Mouse (Mus musculus): ENCODE results near the gene Mpped1. TPM values are rescaled to one million over a fixed set of nuclear protein-coding genes. Genes with fewer than 3 reads are reported as not detected.

Mpped1 gene
- total RNA-seq, 2 experiments from 2014 or later: not detected

GRCm38 (mm10) chr15:83879845-83880244 is 100.6 kb downstream of the Mpped1 start:
- no peak for ATAC-seq (replicated peaks; ENCODE audit: poor library complexity)

GRCm38 (mm10) chr15:83883821-83884220 is 104.6 kb downstream of the Mpped1 start:
- no peak for ATAC-seq (replicated peaks; ENCODE audit: poor library complexity)

- no peak for ATAC-seq (replicated peaks; ENCODE audit: poor library complexity)
Measured at GRCm38 (mm10) chr15:83884291-83884690, 105.0 kb downstream of the Mpped1 start.

DNA sequence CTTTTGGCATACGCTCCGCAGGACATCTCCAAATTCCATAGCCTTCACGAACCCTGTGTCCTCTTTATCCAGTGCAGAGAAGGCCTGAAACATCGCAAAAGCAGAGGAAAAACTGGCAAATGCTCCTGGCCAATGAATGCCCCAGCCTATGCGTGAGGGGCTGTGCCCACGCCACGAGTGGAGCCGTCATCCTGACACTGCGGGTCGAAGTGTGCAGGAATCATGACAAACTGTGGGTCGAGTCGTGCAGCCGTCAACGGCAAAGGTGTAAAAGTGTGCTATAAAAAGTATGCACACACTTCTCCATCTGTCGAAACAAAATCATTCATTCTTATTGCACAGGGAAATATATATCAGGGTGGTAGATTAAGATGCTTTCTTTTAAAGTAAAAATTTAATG is 113.6 kb downstream of the Mpped1 start:
- ATAC-seq (replicated peaks; ENCODE audit: poor library complexity): no peak

DNA sequence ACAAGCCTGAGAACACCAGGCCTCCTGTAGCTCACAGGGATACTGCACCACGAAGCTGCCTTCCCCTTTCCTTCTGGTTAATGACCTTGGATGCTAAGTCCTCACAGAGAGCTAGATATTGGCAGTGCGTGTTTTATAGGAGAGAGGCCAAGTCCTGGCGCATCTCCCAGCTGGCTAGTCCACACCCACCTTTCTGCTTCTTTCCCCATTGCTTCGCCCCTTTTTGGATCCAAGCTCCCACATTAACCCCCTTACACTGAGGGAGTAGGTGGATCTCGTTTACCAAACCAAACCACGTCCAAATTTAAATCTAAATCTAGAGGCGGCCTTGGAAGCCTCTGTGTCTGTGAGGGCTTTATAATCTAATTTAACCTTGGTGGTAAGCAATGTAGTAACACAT is 115.0 kb downstream of the Mpped1 start:
- no peak for ATAC-seq (replicated peaks; ENCODE audit: poor library complexity)

DNA sequence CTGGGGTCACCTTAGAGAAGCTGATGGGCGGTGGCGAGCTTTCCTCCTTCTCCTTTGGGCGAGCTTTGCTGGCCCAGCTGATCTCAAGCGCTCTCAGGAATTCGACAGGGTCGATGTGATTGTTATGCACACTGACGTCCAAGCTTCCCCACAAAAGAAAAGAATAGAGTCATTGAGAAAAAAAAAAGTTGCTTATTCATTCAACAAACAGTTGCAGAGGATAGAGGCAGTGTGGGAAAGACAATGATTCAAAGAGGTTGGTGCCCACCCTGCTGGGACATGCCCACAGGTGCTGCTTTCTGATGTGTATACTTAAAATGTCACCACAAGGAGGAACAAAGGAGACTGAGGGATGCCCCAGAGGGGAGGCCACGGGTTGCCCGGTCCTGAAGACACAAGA is 116.7 kb downstream of the Mpped1 start:
- no peak for ATAC-seq (replicated peaks; ENCODE audit: poor library complexity)

DNA sequence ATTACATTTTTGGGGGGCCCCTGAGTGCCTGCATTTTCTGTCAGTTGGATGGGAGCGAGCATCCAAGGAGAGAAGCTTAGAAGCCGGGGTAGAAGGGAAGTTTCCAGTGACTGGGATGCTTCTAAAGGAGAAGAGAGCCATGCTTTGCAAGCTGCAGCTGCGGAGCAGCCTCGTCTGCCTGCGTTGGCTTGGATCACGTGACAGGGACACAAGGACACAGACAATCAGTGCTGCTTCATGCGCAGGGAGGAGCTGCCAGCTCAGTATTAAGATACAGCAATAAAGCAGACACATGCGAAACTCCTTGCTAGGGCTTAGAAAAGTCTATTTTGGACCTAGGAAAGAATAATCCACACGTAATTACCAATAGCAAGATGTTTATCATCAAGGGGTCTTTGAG is 118.0 kb downstream of the Mpped1 start:
- ATAC-seq (replicated peaks; ENCODE audit: poor library complexity): no peak

- ATAC-seq (replicated peaks; ENCODE audit: poor library complexity): no peak
Measured at GRCm38 (mm10) chr15:83906472-83906871, 127.2 kb downstream of the Mpped1 start.

Other genes starting within 250 kb of the Mpped1 start
- 123 and 129 TPM in 2 replicates for gene Tspo, start 215.9 kb upstream of the Mpped1 start, total RNA-seq (2015)
- gene Tspo, start 215.9 kb upstream of the Mpped1 start, total RNA-seq (2017): 70.4 and 103 TPM in 2 replicates
- 13.2 and 17.6 TPM in 2 replicates for gene Mcat, start 215.7 kb upstream of the Mpped1 start, total RNA-seq (2015)
- gene Mcat, start 215.7 kb upstream of the Mpped1 start, total RNA-seq (2017): 15.3 and 16.3 TPM in 2 replicates
- 17.0 and 20.8 TPM in 2 replicates for gene Ttll12, start 184.3 kb upstream of the Mpped1 start, total RNA-seq (2015)
- gene Ttll12, start 184.3 kb upstream of the Mpped1 start, total RNA-seq (2017): 10.9 and 11.6 TPM in 2 replicates
- not detected in 2 replicates for gene Scube1, start 54.4 kb upstream of the Mpped1 start, total RNA-seq (2015)
- not detected in 2 replicates for gene Scube1, start 54.4 kb upstream of the Mpped1 start, total RNA-seq (2017)

Data from megakaryocyte progenitor cell, adult 5-6 weeks (primary cell).